Mouse (Mus musculus): ENCODE data around the gene Tmem92.
"Not testable (repeated sequence)": the region's sequence is repeated elsewhere in the genome, so short reads cannot be mapped to it uniquely, and the experiment has no call there.

The Tmem92 gene

DNA sequence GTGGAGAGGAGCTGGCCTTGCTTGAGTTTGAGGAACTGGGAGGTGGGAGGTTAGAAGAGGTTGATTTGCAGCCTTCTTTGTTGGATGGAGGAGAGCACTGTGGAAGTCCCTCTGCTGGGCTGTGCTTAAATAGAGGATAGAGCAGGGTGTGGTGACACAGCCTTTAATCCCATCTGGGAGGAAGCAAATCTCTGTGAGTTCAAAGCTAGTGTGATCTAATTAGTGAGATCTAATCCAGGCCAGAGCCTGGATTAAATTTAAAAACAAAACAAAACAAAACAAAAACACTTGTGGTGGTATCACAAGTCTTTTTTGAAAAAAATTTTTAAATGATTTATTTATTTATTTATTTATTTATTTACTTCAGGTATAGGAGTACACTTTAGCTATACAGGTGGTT, at the start of gene Tmem92:
Gene Tmem92, minus strand, starts transcription at position 101 of the 400 bp plus-strand sequence.
- in situ Hi-C loops (cut with MboI; ENCODE audit: low sequenced_read_pairs), result no loop called here

DNA sequence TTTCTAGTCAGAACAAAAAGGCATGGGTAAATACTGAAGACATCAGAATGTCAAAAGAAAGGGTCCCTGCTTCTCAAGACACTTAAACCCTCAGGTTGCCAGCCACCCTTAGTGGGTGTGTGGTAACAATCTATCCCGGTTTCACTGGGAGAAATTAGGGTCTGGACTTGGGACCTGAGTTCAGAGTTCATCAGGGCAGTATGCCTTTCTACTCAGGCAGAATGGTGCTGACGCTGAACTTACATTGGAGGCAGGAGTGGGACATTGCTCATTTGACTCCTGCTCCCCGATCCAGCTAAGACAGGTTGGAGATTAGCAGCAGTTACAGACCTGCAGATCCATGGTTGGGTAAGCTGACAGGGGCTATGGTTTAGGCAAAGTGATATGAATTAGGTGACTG, 46.5 kb upstream of the Tmem92 start:
- in situ Hi-C loops (cut with MboI; ENCODE audit: low sequenced_read_pairs), result no loop called here

DNA sequence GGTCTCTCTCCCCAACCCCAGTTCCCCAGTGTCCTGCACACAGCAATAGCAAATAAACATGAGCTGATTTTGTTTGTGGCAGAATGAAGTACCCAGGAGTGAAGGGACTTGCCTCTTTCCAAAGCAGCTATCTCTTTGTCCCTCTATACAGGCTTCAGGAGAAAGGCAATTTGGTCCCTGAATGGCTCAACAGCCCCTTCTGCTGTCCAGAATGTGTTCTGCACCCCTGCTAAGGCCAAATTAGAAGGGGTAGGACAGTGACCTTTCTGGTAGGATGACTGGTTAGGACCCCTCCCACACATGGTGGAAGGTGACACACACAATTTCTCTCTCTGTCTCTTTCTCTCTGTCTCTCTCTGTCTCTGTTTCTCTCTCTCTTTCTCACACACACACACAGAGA, 36.9 kb upstream of the Tmem92 start:
- in situ Hi-C loops (cut with MboI; ENCODE audit: low sequenced_read_pairs), result not testable (repeated sequence)

GRCm38 (mm10) chr11:94818946-94819345, 36.4 kb upstream of the Tmem92 start:
- in situ Hi-C loops (cut with MboI; ENCODE audit: low sequenced_read_pairs), result not testable (repeated sequence)

DNA sequence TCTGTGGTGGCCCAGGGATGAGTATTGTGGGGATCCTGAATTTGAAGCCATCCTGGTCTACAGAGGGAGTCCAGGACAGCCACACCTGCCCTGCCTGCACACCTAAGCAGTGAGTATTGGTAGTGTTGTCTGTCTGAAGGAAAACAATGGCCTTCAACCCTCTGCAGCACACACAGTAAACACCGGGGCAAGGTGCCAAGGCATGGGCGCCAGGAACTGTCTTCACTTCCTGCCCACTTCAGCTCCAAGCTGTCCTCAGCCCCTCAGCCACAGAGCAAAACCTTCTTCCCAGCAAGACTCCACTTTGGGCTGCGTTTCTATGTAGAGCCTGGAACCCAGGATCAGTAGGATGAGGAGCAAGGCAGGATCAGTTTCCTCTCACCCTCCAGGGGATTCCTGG, 29.0 kb upstream of the Tmem92 start:
- in situ Hi-C loops (cut with MboI; ENCODE audit: low sequenced_read_pairs), result not testable (repeated sequence)

- in situ Hi-C loops (cut with MboI; ENCODE audit: low sequenced_read_pairs), result no loop called here
Observed at GRCm38 (mm10) chr11:94791700-94792099, 9.2 kb upstream of the Tmem92 start.

GRCm38 (mm10) chr11:94785247-94785646, 2.7 kb upstream of the Tmem92 start:
- in situ Hi-C loops (cut with MboI; ENCODE audit: low sequenced_read_pairs), result no loop called here

DNA sequence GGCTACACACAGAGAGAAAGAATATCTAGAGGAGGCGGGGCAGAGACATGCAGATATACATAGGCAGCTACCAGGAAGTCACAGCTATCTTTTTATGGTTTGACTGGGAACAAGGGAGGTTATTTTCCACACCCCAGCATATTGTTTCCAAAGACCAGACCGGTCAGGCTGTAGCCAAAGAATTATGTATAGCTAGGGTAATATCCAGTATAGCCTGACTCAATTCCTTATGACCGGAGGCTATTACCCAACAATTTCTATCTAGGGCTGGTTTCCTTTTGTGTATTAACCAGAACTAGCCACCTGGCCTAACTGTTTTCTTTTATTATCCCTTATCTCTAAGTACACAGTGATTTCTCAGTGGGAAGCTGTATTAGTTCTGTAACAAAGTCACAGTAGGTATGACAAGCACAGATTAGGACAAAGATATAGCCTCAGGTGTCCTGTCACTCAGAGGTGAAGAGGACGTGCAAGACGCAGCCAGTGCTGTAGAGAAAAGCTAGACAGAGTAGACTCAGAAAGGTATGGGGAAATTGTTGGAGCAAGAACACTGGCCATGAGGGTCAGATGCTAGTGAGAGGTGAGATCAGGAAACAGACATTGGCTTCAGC, 7.5 kb downstream of the Tmem92 start:
- in situ Hi-C loops (cut with MboI; ENCODE audit: low sequenced_read_pairs), result no loop called here

DNA sequence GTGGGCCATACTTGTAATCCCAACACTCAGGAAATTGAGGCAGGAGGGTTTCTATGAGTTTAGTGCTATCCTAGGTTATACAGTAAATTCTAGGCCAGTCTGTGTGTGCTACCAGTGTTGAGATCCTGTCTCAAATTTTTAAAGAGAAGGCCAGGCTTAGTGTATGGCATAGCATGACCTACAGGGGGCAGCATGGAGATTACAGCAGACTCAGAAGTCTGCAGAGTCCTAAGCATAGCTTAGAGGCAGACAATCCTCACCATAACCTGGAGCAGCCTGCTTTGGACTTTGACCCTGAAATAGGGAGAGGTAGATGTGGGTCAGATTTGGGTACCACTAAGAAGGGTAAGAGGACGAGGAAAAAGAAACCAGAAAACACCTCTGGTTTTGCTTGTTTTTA, 8.7 kb downstream of the Tmem92 start:
- in situ Hi-C loops (cut with MboI; ENCODE audit: low sequenced_read_pairs), result no loop called here

- in situ Hi-C loops (cut with MboI; ENCODE audit: low sequenced_read_pairs), result no loop called here
Observed at GRCm38 (mm10) chr11:94772363-94773055, 10.0 kb downstream of the Tmem92 start.

GRCm38 (mm10) chr11:94767241-94767640, 15.3 kb downstream of the Tmem92 start:
- in situ Hi-C loops (cut with MboI; ENCODE audit: low sequenced_read_pairs), result no loop called here

DNA sequence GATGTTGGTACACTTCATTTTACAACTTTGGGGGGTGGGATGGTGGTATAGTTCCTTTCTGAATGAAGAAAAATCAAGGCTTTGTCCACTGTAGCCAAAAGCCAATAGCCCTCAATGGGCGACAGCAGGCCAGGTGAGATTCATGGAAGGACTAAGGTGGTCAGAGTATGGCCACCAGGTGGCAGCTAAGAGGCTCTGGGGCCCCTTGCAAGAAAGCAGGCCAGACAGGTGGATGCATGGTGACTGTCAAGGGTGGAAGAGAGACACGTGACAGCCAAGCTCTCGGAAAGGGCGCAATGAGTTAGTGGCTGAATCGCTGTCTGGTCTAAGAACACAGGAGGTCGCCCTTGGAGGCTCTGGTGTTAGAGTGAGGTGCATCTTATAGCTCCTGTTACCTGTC, 19.7 kb downstream of the Tmem92 start:
- in situ Hi-C loops (cut with MboI; ENCODE audit: low sequenced_read_pairs), result no loop called here

DNA sequence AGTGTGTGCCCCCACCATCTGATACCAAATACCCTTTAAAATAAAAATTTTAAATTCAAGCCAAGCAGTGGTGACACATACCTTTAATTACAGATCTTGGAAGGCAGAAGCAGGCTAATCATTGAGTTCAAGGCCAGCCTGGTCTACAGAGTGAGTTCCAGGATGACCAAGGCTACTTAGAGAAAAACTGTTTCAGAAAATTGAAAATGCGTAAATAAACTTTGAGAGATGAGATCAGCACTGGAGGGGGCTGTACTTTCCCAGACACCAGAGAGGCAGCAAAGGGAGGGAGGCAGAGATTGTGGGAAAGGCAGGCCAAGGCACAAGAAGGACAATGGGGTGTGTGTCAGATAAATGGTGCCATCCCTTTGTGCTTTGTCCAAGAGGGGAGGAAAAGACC, 20.2 kb downstream of the Tmem92 start:
- in situ Hi-C loops (cut with MboI; ENCODE audit: low sequenced_read_pairs), result no loop called here

DNA sequence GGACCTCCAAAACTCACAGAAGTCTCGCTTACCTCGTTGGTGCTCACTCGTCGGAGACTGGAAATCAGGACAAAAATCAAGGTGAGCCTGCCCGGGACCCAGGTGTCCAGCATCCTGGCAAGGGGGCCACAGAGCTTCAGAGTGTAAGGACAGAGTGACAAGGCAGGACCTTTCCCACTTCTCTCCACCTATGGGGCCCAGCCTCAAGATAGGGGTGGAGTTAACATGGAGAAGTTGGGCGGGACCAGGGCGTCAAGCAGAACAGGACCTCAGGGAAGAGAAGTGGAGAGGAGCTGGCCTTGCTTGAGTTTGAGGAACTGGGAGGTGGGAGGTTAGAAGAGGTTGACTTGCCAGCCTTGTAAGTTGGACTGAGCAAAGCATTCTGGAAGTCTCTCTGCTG, 21.7 kb downstream of the Tmem92 start:
- in situ Hi-C loops (cut with MboI; ENCODE audit: low sequenced_read_pairs), result no loop called here

- in situ Hi-C loops (cut with MboI; ENCODE audit: low sequenced_read_pairs), result no loop called here
Observed at GRCm38 (mm10) chr11:94760364-94760763, 22.1 kb downstream of the Tmem92 start.

- in situ Hi-C loops (cut with MboI; ENCODE audit: low sequenced_read_pairs), result no loop called here
Observed at GRCm38 (mm10) chr11:94759916-94760315, 22.6 kb downstream of the Tmem92 start.

DNA sequence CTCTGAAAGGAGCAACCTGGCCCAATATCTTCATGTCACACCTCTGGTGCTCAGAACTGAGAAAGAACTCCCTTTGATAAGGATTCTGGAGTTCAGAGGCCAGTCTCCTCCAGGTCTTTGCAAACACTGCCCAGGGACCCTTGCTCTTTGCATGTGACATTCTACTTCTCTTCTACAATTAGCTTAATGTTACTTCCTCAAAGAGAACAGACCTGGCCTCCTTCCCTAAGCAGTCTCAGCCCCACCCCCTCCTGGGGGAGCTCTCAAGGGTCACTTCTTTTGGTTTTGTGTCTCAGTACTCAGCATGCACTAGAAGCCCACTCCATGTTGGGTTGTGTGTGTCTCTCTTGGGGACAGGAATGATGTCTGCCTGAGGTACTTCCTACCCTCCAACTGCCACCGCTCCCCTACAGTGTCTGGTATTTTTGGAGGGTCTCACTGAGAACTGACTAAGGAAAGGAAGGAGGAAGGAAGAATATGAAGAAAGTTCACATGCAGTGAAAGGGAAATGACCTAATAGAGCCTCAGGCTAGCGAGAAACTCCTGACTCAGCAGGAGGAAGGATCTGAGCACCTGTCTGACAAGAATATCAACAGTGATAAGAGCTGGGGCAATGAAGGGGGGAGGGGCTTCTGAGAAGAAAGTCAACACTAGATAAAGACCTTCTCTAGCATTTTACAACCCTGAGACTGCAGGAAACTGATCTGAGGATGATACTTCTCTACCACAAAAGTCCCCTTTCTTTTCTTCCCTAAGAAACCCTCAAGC, 29.4 kb downstream of the Tmem92 start:
- in situ Hi-C loops (cut with MboI; ENCODE audit: low sequenced_read_pairs), result no loop called here

DNA sequence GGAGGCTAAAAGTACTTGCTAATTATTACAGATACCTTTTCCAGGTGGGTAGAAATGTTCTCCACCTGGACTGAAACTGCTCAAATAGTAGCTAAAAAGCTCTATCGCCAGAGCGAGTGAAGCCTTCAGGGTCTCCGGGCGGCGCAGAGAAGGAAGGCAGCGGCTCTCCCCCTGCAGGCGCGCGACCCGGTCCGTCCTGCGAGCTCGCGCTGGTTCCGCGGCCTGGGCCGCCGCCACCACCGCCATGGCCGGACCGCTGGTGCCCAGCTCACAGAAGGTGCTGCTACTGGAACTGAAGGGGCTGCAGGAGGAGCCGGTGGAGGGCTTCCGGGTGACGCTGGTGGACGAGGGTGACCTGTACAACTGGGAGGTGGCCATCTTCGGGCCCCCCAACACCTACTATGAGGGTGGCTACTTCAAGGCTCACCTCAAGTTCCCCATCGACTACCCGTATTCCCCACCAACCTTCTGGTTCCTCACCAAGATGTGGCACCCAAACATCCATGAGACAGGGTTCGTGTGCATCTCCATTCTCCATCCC, 40.7 kb downstream of the Tmem92 start, which contains the start of gene Cdc34b:
Gene Cdc34b, plus strand, starts transcription at position 51 of the 541 bp plus-strand sequence.
- in situ Hi-C loops (cut with MboI; ENCODE audit: low sequenced_read_pairs), result no loop called here

- in situ Hi-C loops (cut with MboI; ENCODE audit: low sequenced_read_pairs), result no loop called here
Observed at GRCm38 (mm10) chr11:94735746-94736145, 46.8 kb downstream of the Tmem92 start.

GRCm38 (mm10) chr11:94732773-94733172, 49.7 kb downstream of the Tmem92 start:
- in situ Hi-C loops (cut with MboI; ENCODE audit: low sequenced_read_pairs), result no loop called here

- in situ Hi-C loops (cut with MboI; ENCODE audit: low sequenced_read_pairs), result no loop called here
Observed at GRCm38 (mm10) chr11:94731229-94731628, 51.3 kb downstream of the Tmem92 start.

GRCm38 (mm10) chr11:94730261-94730660, 52.2 kb downstream of the Tmem92 start:
- in situ Hi-C loops (cut with MboI; ENCODE audit: low sequenced_read_pairs), result no loop called here

Data from CH12F3 (cell line).